Mouse (Mus musculus) heart, adult 2 months (tissue): ENCODE measurements around the gene Mcm2. TPM values are rescaled to one million over a fixed set of nuclear protein-coding genes. Genes with fewer than 3 reads are reported as not detected.

ENCODE experiments used
- DNase-seq, 2 experiments: peaks; one replicate each; pipeline ENCODE4 v3.0.0; 2021
- H3K27ac ChIP-seq: fragments of 200-600 bp; 2 replicates; pipeline ENCODE4 v1.8.1; 2022
- H3K27me3 ChIP-seq: fragments of 200-500 bp; 2 replicates; pipeline ENCODE4 v1.6.1; 2012; ENCODE audit warnings: mild to moderate bottlenecking, low read length, inconsistent platforms, mixed read lengths; ENCODE audit not compliant: control insufficient read depth, insufficient read depth
- H3K36me3 ChIP-seq: fragments of 200-500 bp; 2 replicates; pipeline ENCODE4 v1.6.1; 2012; ENCODE audit warnings: low read length, inconsistent platforms; ENCODE audit not compliant: control insufficient read depth, insufficient read depth
- H3K4me1 ChIP-seq: fragments of 200-500 bp; 2 replicates; pipeline ENCODE4 v1.6.1; 2011; ENCODE audit warnings: low read length; ENCODE audit not compliant: control insufficient read depth, insufficient read depth
- H3K4me3 ChIP-seq: fragments of 200-600 bp; 2 replicates; pipeline ENCODE4 v1.8.1; 2022
- H3K79me2 ChIP-seq: fragments of 200-500 bp; replicated peaks from 2 replicates; pipeline ENCODE4 v1.6.1; 2012; ENCODE audit warnings: mild to moderate bottlenecking, inconsistent platforms, low read length, moderate library complexity, mixed read lengths; ENCODE audit not compliant: control insufficient read depth, insufficient read depth
- H3K9ac ChIP-seq: fragments of 200-500 bp; 2 replicates; pipeline ENCODE4 v1.6.1; 2012; ENCODE audit warnings: low read depth, mild to moderate bottlenecking, control low read depth, inconsistent platforms, low read length, mixed read lengths
- CTCF ChIP-seq: fragments of 200-600 bp; IDR thresholded peaks from 2 replicates; pipeline ENCODE4 v1.8.1; 2022; ENCODE audit warnings: antibody characterized with exemption, mild to moderate bottlenecking, moderate library complexity
- EP300 ChIP-seq: fragments of 200-500 bp; IDR thresholded peaks from 2 replicates; pipeline ENCODE4 v1.6.1; 2011; ENCODE audit warnings: low read depth, low read length, control low read depth; ENCODE audit not compliant: insufficient read depth
- POLR2A ChIP-seq: fragments of 200-500 bp; IDR thresholded peaks from 2 replicates; pipeline ENCODE4 v1.6.1; 2011; ENCODE audit warnings: mild to moderate bottlenecking, low read depth, low read length, control low read depth; ENCODE audit not compliant: insufficient read depth
- WGBS: fragments of 180-500 bp; shearing (Covaris S2); methylation state at CpG from one replicate; pipeline ENCODE4 v1.1.7; 2018; 5-methylcytosine and 5-hydroxymethylcytosine counted together
- intact Hi-C: fragments of 180-260 bp; cut with DNase I; formaldehyde crosslinking; loops from one replicate; pipeline ENCODE4 v1.15.1; 2025
- polyA plus RNA-seq: library from polyadenylated mRNA; depleted of rRNA; stranded (reverse); fragments of >200 nt; gene quantifications from 2 replicates; pipeline ENCODE4 v1.2.3, GENCODE M21; 2012
- total RNA-seq, 2 experiments: library from RNA; stranded (reverse); gene quantifications; 2 replicates each; pipeline ENCODE4 v1.2.3; 2021

Gene Mcm2
- total and polyA plus RNA-seq, 3 experiments = 4.8 to 6.1 (median 5.3) TPM

- Histone ChIP-seq H3K27ac (no peak overlapping the region), H3K4me1 (no peaks in the 10 kb centered on the region; the same call in 1 of the 2 replicates), H3K36me3 (no peaks in the 10 kb centered on the region), H3K4me3 (no peak overlapping the region), H3K27me3 (no peaks in the 10 kb centered on the region), H3K79me2 (no peaks in the 10 kb centered on the region), H3K9ac (no peak overlapping the region)
- 61% methylated on average over 4 of the region's 4 CpGs for WGBS
- no peak for TF ChIP-seq POLR2A
- peak; percentile 59; the same call in 1 of the 2 replicates for TF ChIP-seq EP300
- TF ChIP-seq CTCF = no peak
- peak in 1 of 2 experiments; percentile 68 for DNase-seq
- intact Hi-C loops = no loop called here
Observed at GRCm38 (mm10) chr6:88913022-88913421, 14.4 kb upstream of the Mcm2 start.

GRCm38 (mm10) chr6:88909151-88909550, 10.6 kb upstream of the Mcm2 start:
- no peaks in the 10 kb centered on the region for H3K79me2 ChIP-seq
- TF ChIP-seq CTCF (no peak), POLR2A (no peak), EP300 (no peak)
- no peak for DNase-seq
- peaks cover 18% of the 10 kb centered on the region for H3K4me1 ChIP-seq
- H3K27ac ChIP-seq = no peak overlapping the region
- WGBS = 83% methylated on average over 6 of the region's 6 CpGs
- intact Hi-C loops = no loop called here
- no peaks in the 10 kb centered on the region for H3K36me3 ChIP-seq
- H3K4me3 ChIP-seq = no peak overlapping the region
- no peak overlapping the region for H3K9ac ChIP-seq
- H3K27me3 ChIP-seq = no peaks in the 10 kb centered on the region

DNA sequence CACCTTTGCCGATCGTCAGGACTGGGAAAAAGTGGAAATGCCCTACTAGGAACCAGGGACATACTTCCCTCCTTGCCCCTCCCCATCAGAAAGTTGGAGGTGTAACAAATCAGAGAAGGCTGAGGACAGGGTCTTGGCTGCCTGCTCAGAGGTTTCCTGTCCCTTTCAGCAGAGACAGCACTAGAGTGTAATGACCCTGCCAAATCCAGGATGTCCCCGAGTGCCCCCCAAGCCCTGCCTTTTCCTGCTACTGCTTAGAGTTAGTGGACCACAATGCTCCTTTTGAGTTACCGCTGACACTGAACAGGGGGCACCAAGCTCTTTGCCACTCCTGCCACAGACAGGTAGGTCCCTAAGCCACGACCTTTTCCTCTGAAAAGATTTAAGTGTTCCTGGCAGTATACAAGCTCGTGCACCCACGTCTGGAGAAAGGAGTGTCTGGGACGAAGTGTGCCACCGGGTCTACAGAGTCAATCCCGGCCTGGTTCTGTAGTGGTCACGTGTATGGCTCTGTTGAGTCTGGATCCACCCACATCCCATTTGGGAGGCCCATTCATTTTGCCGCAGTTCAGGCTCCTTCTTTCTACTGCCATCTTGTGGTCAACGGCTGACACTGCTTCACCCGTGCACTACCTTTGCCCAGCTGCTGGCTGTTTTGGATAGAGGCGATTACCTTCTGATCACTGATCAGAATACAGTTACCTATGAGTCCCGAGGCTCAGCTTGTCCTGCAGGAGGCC, 8.0 kb upstream of the Mcm2 start:
- Histone ChIP-seq H3K79me2 (no peaks in the 10 kb centered on the region), H3K9ac (no peak overlapping the region), H3K36me3 (no peaks in the 10 kb centered on the region), H3K27ac (no peak overlapping the region), H3K27me3 (no peaks in the 10 kb centered on the region), H3K4me3 (no peak overlapping the region), H3K4me1 (peaks cover 25% of the 10 kb centered on the region)
- peak; percentile 74; the same call in 1 of the 2 replicates for TF ChIP-seq EP300
- no peak for TF ChIP-seq POLR2A
- DNase-seq = peak; percentile 55 to 60
- intact Hi-C loops = no loop called here
- 6% methylated on average over 16 of the region's 16 CpGs for WGBS

- Histone ChIP-seq H3K27me3 (no peaks in the 10 kb centered on the region), H3K36me3 (no peaks in the 10 kb centered on the region), H3K4me1 (peaks cover 28% of the 10 kb centered on the region), H3K27ac (no peak overlapping the region; the same call in 1 of the 2 replicates), H3K4me3 (no peak overlapping the region), H3K9ac (no peak overlapping the region), H3K79me2 (no peaks in the 10 kb centered on the region)
- TF ChIP-seq EP300 (no peak), CTCF (no peak), POLR2A (no peak)
- WGBS = 87% methylated on average over 7 of the region's 7 CpGs
- no peak for DNase-seq
- intact Hi-C loops = no loop called here
Observed at GRCm38 (mm10) chr6:88905042-88905441, 6.5 kb upstream of the Mcm2 start.

DNA sequence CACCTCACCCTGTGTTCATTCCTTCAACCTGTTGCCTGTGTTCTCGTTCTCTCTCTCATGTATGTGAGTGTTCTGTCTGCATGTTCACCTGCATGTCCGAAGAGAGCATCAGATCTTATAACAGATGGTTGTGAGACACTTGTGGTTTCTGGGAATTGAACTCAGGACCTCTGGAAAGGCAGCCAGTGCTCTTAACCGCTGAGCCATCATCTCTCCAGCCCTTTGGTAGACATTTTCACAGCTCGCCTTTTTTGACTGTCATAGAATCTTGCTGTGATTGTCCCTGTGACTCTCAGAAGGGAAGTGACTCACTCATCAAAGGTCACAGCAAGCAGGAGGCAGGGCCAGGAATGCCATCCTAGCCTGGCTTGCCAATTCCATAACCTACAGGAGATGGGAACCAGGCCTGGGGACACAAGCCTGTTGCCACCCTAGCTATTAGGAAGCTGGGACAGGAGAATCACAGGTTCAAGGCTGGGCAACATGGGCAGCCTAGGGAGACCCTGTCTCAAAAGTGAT, 5.9 kb upstream of the Mcm2 start:
- Histone ChIP-seq H3K4me3 (no peak overlapping the region), H3K36me3 (no peaks in the 10 kb centered on the region), H3K9ac (no peak overlapping the region), H3K79me2 (no peaks in the 10 kb centered on the region), H3K4me1 (peaks cover 28% of the 10 kb centered on the region), H3K27me3 (no peaks in the 10 kb centered on the region), H3K27ac (no peak overlapping the region; the same call in 1 of the 2 replicates)
- 50% methylated on average over 4 of the region's 4 CpGs for WGBS
- no peak for TF ChIP-seq POLR2A
- no peak for TF ChIP-seq CTCF
- no peak for TF ChIP-seq EP300
- intact Hi-C loops = loop anchor here (5.0 kb wide), 1 partner anchor 1092 kb away; the partner anchor contains the start of gene Rab43
- DNase-seq = no peak

DNA sequence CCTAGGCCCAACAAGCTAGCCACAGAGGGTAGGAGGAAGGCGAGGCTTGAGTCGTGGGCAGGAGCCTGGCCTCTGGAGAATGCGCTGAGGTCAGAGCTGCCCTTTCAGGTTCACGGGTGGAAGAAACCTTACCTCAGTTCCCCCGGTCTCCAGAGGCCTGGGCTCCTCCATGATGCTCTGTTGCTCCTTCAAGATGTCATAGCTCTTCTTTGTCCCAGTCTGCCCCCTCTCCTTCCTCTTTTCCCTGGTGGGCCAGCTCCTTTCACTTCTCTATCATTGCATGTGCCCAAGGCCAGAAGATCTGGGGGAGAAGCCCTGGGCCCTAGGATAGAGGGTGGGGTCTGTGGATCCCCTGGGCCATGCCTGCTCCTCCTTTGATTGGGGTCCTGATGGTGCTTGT, 5.1 kb upstream of the Mcm2 start:
- H3K36me3 ChIP-seq = no peaks in the 10 kb centered on the region
- no peak for DNase-seq
- peaks cover 28% of the 10 kb centered on the region for H3K4me1 ChIP-seq
- no peak overlapping the region; the same call in 1 of the 2 replicates for H3K9ac ChIP-seq
- WGBS = 66% methylated on average over 5 of the region's 5 CpGs
- intact Hi-C loops = loop anchor here (5.0 kb wide), 1 partner anchor 1091 kb away; the partner anchor contains the start of gene Rab43
- H3K27me3 ChIP-seq = no peaks in the 10 kb centered on the region
- peak overlapping the region; percentile 74 for H3K4me3 ChIP-seq
- H3K27ac ChIP-seq = peak overlapping the region; percentile 97
- TF ChIP-seq EP300 (no peak), POLR2A (no peak), CTCF (no peak)
- H3K79me2 ChIP-seq = no peaks in the 10 kb centered on the region
